Mouse (Mus musculus) erythroblast, embryonic 14.5 days (primary cell): ENCODE results near the gene Retn.

Source experiments
- GATA1 ChIP-seq: IDR thresholded peaks from 2 replicates; pipeline ENCODE4 v1.6.1; 2012; ENCODE audit warnings: low read length, inconsistent platforms, mixed read lengths
- TAL1 ChIP-seq: IDR thresholded peaks from 3 replicates; pipeline ENCODE4 v1.6.1; 2012; ENCODE audit warnings: low read length, inconsistent platforms, mixed read lengths

GRCm38 (mm10) chr8:3656725-3657381 is 1.3 kb downstream of the Retn start:
- TF ChIP-seq TAL1 (no peak), GATA1 (no peak)
